In genomic region chr11:90249025-90249650, GRCm38 (mm10) we compare ENCODE assay signal across 8 mouse cellular contexts. TPM values are rescaled to one million over a fixed set of nuclear protein-coding genes. Genes with fewer than 3 reads are reported as not detected.
A peak's percentile ranks its signal among the peaks of the same experiment; 100 is the strongest.
DNase-seq lines count a peak whose midpoint lies in the region; ATAC-seq lines count a peak whose summit lies in the region.

Gene Mmd, plus strand, starts transcription at chr11:90249456.

- DNase-seq in adipocyte (ENCODE audit: low spot score): peak; percentile 96
- DNase-seq in embryo, embryonic 10 days (ENCODE audit: low spot score): peak; percentile 99
- DNase-seq in gastrocnemius, postnatal 10 days: peak; percentile 95
- peak; percentile 99 for DNase-seq in induced T-regulatory cell, adult 2 months (ENCODE audit: low read depth)
- DNase-seq in left cerebral cortex, adult 9 months (ENCODE audit: low spot score in 2 of 2): peak; percentile 96 to 98
- peak; percentile 95 for DNase-seq in right cerebral cortex, postnatal 14 days
- peak; percentile 97 to 98 for DNase-seq in urinary bladder, postnatal 36 days (ENCODE audit: low spot score in 2 of 2)

- peak; percentile 89 for ATAC-seq in megakaryocyte progenitor cell, adult 5-6 weeks (replicated peaks; ENCODE audit: poor library complexity)

RNA-seq across cellular contexts. Expression of gene Mmd, which starts in this region (rescaled TPM):
- 10 to 100 TPM; 14.5 to 18.7 TPM for total RNA-seq in gastrocnemius, postnatal 10 days (2021)
- total RNA-seq in megakaryocyte progenitor cell, adult 5-6 weeks (2015): 19.0 and 20.5 TPM in 2 replicates
- 16.0 and 17.7 TPM in 2 replicates for total RNA-seq in megakaryocyte progenitor cell, adult 5-6 weeks (2017)

Comparison
In these comparisons a context has a peak if more than half of its experiments do, and no peak if none do; other contexts are left out.
1. Peak in every context shown above with its lines: DNase-seq and ATAC-seq.